Mouse (Mus musculus): ENCODE measurements around the gene Gnb1. TPM values are rescaled to one million over a fixed set of nuclear protein-coding genes. Genes with fewer than 3 reads are reported as not detected.
"Not testable (repeated sequence)": the region's sequence is repeated elsewhere in the genome, so short reads cannot be mapped to it uniquely, and the experiment has no call there.

Gnb1 gene
- polyA plus RNA-seq, 3 experiments from 2014 or later = 86.6 to 332 (median 86.7) TPM

DNA sequence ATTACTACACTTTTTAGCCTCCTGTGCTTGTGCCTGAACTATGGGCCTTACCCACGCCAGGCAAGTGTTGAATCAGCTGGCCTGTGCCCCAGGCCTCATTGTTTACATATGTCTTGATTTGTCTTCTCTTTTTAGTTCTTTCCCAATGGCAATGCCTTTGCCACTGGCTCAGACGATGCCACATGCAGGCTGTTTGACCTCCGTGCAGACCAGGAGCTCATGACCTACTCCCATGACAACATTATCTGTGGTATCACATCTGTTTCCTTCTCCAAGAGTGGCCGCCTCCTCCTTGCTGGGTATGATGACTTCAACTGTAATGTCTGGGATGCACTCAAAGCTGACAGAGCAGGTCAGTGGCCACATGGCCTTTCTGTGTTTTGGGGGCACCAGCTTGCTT lies 63.7 kb downstream of the Gnb1 start:
- no peak for ATAC-seq

DNA sequence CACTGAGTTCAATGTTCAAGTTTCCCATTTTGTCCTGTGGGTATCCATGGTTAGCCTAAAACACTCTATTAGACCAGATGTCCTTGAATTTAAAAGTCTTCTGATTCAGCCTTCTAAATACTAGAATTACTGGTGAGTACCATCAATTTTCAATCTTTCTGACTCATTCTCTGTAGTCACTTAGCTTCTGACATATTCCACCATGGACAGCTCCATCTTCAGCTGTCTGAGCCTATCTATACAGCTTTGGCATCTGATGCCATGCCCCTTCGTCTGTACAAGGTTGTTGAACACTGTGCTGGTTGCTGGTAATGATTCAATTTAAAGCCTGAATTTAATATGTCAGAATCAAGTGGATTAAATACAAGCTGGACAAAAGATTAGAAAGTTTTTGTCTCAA lies 64.3 kb downstream of the Gnb1 start:
- no peak for ATAC-seq

DNA sequence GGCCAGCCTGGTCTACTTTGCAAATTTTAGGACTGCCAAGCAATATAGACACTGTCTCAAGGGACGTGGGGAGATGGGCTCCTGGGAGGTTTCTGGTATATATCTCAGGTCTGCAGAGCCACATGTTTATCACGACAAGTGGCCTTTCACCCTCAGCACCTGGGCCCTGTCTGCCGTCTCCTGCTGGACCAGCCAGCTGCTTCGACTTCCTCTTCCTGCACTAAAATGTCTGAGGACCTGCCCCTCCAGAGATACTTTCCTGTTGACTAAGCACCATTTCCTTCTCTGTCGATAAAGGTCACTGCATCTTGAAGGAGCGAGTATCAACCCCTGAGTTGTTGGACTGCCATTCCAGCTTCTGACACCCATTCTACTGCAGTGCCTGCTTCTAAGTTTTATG lies 68.3 kb downstream of the Gnb1 start:
- peak; percentile 19 for ATAC-seq

DNA sequence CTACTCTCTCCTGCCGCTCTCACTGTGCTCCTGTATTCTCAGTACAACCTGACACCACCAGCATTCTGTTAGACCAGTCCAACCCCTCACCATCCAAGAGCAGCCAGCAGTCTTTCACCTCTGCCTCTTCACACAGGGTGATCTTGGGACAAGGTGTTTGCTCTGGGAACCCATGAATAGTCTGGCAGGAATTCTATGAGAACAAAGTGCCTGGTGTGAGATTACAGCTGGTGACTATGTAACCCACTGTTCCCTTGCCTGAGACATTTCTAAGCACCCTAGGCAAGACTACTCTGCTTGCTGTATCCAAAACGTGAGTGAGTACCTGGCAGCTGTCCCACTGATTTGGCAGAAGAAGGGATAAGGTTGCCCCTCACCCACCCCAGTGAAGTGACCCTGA lies 69.8 kb downstream of the Gnb1 start:
- ATAC-seq = no peak

DNA sequence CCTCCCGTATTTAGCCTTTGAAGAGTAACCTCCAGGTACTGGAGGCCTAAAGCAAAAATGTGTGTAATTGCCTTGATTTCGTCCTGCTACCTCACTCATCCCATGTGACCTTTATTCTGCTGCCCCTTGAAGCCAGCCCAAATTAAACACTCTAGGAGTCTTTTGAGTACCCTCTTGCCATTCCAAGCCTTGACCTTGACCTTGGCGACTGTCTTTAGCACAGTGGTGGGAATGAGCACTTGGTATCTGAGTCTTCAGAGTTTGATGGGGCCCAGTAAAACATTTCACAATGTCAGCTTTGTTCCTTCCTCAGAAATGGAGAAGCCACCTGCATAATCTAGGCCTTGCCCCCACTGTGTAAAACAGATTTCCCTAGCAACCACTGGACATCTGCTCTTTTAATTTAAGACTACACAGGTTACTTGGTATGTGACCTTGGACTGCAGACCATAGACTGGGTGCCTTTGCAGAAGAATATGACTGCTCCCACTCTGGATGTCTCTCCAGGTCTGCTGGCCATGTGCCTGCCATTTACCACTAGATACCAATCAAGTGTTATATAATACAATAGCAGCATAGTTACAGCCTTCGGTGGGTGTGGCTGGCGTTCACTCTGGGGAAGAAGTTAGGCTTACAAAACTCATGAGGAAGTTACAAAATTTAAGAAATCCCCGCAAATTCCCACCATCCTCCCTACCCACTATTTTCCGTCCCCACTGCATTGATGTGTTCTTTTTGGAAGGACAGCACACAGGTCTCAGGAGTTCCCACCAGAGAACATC lies 70.7 kb downstream of the Gnb1 start, which contains the start of gene Nadk:
Gene Nadk (plus strand): TSS at position 718 of the 782 bp plus-strand sequence.
- ATAC-seq = no peak

DNA sequence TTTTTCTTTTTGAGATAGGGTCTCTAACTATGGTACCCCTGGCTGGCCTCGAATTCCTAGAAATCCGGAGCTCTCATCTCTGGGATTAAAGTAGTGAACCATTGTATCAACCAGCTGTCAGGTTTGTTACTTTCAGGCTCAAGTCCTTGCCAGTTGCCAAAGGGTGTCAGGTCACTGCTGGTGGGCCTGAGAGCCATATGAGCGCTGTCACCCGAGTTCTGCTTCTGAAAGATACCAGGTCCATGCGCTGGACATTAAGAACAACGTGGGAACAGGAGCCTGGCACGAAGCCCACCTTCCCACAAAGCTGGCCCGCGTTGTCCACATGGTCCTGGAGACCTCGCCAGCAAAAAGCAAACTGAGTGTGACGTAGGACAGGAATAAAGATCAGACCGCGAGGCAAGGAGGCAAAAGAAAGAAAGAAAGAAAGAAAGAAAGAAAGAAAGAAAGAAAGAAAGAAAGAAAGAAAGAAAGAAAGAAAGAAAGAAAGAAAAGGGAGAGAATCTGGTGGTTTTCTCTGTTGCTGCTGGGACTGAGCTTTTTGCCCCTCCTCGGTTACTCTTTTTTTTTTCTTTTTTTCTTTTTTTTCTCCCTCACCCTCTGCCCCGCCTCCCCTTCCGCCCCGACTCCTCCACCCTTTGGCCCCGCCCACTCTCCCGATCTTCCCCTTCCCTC lies 71.7 kb downstream of the Gnb1 start:
- no peak for ATAC-seq

DNA sequence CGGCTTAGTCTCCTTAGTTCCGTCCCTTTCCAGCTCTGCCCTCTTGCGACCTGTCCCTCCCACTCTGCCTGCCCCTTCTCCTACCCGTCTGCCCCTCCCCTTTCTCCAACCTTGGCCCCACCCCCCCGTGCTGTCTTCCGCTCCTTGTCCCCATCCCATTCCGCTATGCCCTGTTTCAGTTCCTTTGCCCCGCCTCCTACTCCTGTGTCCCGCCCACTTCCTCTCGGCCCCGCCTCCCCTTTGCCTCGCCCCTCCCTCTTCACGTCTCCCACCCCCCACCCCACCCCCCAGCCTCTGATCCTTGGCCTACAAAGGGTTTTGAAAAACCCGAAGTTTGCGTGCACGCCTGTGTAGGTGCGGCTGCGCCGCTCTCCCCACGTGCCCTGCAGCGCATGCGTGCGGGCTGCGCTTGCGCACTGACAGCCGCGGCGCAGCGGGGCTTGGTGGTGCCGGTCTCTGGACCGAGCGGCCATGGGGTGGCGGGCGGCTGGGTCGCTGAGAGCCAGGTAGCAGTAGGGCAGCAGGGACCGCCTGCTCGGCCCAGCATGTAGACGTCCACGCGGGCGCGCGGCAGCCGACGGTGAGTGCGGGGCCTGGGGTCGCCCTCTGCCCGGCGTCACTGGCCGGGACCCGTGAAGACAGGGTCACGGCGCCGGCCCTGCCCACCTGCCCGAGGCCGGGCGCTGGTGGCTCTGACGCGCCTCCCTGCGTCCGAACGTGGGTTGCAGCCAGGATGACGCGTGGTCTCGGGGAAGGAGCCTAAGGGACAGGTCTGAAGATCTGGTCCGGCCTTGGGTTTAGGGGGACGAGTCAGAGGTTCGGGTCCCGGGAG lies 72.5 kb downstream of the Gnb1 start:
- peak; percentile 80 for ATAC-seq

DNA sequence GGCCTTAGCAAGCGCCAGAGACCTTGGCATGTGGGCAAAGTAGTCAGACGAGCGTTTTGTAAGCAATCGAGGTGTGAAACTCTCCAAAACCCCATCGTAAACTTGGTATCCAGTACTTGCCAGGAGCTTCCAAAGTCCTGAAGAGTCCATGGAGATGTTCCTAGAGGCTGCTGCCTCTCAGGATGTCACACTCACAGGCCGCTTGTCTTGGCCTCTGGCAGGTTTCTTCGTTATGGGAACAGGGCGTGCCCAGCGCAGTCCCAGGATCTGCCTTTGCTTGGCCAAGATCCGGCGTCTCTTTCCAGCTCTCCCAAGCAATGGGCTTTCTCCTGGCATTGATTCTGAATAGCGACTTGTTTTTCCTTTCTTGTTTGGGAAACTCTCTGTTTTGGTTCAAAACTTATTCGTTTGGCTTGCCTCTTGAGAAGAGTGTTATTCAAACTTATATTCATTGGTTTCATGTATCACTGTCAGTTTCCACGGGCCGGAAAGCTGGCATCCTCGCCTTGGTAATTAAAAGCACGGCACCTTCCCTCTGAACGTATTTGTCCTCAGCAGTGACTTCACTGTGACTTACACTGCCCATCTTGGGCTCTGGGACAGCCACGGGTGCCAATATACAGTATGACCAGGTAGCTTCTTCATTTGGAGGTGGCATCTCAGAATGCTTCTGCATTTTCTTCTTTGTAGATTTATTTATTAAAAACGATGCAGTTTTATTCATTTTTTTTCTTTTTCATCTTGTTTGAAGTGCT lies 73.3 kb downstream of the Gnb1 start:
- ATAC-seq = no peak

DNA sequence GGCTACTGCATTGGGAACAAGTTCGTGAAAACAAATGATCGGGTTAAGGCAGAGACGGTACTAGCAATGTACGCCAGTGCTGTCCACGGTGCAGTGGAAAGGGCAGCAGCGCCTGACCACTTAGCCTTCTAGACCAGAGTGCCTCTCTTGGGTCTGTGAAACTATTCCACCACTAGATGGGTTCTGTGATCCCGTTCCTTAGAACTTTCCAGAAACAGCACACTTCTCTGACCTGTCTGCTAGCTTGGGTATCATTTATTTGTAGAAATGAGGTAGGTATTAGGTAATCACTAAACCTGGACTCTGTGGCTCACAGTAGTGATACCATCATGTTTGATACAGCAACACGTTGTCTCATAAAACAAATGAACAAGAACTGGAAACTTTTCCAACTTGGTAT lies 75.4 kb downstream of the Gnb1 start:
- ATAC-seq = no peak

DNA sequence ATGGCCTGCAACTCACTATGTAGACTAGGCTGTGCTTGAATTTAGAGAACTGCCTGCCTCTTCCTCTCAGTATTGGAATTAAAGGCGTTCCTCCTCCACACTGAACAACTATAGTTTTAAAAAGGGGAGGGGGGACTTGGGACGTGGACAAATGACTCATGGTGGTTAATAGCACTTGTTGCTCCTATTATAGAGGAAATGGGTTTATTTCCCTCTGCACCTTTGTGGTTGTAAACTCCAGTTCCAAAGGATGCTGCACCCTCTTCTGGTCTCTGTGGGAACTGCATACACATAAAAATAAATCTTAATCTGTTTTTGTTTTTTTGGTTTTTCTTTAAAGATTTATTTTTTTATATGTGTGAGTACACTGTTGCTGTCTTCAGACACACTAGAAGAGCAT lies 77.0 kb downstream of the Gnb1 start:
- peak; percentile 53 for ATAC-seq

DNA sequence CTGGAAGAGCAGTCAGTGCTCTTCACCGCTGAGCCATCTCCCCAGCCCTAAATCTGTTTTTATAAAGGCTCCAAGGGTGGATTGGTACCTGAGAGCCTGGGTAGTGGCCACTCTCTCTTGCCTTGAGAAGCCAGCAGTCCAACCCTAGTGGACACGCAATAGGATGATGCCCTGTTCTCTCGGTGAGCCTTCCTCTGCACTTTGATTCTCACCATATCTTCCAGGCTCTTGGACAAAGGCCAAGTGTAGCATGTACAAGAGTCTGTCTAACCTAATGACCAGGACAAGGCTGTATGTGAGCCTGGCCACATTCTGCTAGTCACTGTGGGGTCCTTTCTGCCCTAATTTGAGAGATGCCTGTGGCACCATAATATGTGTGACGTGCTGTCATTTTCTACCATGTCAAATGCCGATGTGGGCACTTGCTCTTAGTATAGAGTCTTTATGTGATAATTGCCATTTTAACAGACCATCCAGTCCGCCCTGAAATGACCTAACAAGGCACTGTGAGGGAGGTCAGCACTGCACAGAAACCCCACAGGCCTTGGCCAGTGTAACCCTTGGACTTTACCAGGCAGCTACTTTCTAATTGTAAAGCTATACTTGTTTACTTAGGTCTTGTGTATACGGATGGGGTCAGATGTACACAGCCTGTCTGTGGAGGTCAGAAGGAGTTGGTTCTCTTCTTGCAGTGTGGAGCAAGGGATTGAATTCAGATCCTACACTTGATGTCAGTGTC lies 77.6 kb downstream of the Gnb1 start:
- ATAC-seq = no peak

DNA sequence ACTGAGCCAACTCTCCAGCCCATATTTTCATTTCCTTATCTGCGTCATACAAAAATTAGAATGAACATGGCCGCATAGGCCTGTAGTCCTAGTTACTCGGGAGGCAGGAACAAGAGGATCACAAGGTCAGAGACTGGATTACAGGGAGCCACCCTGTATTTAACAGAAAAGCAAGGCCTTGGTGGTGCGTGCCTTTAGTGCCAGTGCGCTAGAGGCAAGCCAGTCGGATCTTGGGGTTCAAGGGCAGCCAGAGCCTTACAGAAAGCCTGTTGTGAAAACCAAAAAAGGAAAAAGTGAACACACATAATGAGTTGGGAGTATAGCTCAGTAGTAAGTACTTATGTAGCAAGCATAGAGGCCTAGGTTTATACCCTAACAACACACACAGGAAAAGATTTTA lies 78.7 kb downstream of the Gnb1 start:
- no peak for ATAC-seq

DNA sequence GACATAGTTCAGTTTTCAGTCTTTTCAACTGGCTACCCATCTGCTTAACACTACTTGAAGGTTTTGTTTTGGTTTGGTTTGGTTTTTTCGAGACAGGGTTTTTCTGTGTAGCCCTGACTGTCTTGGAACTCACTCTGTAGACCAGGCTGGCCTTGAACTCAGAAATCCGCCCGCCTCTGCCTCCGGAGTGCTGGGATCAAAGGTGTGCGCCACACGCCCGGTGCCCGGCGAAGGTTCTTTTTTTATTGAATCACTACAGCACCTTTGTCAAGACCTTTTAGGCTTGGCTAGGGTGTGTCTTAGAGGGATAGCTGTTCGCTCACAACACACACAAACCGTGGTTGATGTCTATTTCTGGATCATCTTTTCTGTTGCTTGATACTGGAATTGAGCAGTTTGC lies 79.2 kb downstream of the Gnb1 start:
- ATAC-seq = not testable (repeated sequence)

DNA sequence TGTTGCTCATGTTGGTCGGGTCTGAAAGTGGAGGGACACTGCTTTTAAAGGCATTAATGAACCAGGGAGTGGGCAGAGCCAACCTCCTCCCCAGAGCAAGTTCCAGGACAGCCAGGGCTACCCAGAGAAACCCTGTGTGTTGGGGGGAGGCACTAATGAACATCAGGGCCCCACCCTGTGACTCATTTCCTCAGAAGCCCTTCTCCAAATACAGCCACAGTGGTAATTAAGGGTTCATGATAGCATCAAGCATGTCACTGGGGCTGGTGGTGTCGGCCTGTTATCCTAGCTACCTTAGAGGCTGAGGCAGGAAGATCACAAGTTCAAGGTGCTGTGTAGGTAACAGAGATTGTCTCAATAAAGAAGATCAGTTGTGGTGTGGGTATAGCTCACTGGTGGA lies 80.3 kb downstream of the Gnb1 start:
- peak; percentile 15 for ATAC-seq

DNA sequence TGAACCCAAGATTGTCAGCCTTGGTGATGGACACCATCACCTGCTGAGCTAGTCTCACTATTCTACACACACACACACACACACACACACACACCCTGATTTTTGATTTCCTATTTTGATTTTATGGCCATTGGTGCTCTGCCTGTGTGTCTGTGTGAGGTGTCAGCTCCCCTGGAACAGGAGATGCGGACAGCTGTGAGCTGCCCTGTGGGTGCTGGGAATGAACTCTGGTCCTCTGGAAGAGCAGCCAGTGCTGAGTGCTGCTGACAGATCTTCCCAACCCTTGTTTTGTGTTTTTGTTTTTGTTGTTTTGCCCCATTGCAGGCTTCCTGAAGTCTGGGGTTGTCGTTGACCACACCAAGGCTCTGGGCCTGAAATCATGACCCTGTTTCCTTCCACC lies 82.0 kb downstream of the Gnb1 start:
- no peak for ATAC-seq

DNA sequence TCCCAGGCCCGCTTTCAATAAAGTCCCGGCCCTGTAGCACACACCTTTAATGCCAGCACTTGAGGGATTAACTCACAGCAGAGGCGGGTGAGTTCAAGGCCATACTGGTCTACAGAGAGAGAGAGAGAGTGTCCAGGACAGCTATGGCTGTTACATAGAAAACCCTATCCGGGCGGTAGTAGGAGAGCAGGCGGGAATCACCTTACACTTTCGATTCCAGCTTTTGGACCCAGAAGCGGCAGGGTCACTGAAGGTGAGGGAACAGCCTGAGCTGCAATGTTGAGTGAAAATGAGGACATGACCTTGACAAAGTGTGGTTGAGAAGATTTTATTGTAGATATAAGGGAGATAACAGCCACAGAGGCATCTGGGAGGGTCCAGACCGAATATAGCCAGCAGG lies 82.7 kb downstream of the Gnb1 start:
- ATAC-seq = no peak

DNA sequence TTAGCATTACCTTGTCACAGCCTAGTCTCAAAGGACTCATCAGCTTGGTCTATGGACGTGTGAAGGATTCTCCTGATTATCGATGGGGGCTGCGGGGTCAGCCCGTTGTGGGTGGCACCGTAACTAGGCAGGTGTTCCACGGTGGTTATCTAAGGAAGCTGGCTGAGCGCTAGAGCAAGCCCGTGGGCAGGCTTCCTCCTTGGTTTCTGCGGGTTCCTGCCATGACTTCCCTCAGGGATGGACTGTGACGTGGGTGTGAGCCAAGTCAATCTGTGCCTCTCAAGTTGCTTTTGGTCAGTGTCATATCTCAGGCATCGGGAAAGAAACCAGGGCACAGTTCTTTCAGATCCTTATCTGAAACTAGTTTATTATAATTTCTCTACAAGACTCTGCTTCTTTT lies 83.8 kb downstream of the Gnb1 start:
- ATAC-seq = no peak

DNA sequence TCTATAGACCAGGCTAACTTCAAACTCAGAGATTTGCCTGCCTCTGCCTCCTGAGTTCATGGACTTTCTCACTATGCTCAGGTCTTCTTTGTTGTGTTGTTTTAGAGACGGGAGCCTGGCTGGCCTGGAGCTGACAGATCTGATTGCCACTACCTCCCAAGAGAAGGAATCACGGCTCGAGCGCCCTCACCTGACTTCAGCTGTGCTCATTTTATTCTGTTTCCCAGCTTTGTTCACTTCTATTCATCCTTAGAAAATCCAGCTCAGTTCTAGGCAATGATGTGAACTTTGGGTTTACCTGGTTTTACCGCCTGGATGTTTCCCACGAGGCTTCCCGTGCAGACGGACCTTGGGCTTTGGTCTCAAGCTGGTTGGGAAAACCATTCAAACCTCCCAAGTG lies 84.4 kb downstream of the Gnb1 start:
- no peak for ATAC-seq

DNA sequence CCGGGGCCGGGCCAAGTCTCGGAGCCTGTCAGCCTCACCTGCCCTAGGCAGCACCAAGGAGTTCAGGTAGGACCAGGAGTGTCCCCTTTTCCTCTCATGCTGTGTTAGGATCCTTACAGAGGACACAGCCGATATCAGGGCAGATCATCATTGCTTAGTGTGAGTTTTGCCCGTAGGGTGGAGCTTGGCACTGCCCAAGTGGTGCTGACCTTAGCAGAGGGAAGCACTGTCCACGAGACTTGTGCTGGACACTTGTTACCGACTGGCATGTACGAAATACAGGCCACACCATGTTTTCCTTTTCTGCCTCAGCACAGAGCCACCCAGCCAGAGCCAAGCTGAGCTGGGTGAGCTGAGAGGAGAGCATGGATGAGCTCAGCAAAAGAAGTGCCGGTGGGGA lies 86.0 kb downstream of the Gnb1 start:
- no peak for ATAC-seq

DNA sequence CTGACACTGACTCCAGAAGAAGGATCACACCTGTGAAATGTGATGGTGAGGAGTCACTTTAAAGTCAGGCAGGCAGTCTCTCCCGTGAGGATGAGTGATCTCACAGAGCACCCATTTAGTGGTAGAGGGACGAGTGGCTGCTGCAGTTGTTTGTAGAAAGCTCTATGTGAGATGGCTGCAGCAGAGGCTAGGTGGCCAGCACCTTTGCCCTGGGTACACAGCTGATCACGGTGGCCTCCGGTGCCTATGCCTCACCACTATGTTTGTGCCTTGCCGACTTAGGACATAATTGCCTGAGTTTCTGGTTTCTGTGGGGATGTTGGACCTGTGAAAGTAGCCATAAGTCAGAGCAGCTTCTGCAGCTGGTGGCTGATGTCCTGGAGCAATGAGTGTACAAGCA lies 86.6 kb downstream of the Gnb1 start:
- no peak for ATAC-seq

DNA sequence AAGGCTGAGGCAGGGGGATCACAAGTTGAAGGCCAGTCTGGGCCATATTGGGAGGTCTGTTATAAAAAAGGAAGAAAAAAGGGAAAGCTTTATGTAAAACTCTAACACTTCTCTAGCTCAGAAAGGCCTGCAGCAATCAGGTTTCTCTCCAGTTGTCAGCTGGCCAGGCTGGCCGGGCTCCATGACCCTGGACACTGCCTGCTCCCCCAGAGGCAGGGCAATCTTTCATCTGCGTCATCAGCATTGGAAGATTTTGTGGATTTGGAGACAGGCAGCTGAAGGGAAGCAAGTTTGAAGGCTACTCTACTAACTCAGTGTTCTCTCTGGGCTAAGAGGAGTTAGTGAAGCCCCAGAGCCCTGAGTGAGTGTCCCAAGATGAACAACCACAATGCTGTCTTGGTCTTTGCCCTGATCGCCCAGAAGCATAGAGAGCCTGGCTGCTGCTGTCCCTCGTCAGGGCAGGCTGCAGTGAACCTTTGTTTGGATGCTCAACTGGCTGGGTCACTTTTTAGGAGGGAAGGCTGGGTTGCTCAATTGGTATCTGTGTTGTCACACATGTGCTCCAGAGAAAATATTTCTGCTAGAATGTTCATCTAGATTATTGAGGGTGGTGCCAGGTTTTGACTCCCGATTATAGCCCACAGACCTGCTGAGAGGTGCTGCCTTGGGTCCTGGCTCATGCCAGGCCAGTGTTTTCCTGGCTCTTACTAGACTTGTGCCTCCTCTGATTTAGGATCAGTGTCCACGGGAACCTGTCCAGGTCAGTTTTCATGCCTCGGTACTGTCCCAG lies 87.4 kb downstream of the Gnb1 start:
- ATAC-seq = no peak

Measured in inflammation-experienced regulatory T-cells, adult 6 months (primary cell).